Mouse (Mus musculus): ENCODE measurements around the gene Gm10337.

Gene Gm10337

DNA sequence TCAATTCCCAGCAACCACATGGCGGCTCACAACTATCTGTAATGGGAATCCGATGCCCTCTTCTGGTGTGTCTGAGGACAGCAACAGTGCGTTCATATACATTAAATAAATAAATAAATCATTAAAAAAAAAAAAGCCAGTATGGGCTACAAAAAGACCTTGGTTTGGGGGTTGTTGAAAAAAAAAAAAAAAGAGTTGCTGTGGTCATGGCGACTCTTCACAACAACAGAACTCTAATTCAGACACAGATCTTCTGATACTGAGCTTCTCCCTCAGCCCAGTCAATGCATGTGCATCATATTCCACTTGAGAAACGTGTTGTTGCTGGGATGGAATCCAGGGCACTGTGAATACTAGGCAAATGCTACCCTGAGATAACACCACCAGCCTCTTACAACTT is 49.1 kb downstream of the Gm10337 start:
- ATAC-seq (ENCODE audit: low TSS enrichment), result no peak

Measured in frontal cortex, adult (tissue).